ENCODE assay signal across 10 mouse cellular contexts in genomic region chr11:100656458-100656857, GRCm38 (mm10). TPM values are rescaled to one million over a fixed set of nuclear protein-coding genes. Genes with fewer than 3 reads are reported as not detected.
DNase-seq lines count a peak whose midpoint lies in the region; ATAC-seq and TF ChIP-seq lines count a peak whose summit lies in the region.
"Had no signal": no experiment of that assay in that cellular context is flagged by ENCODE, and none has a peak within 500 bp of the region (broad histone marks: within the 10 kb centered on the region; RNA-seq: fewer than 3 reads in every experiment).

No protein-coding gene starts in this region.

- no peaks in the 10 kb centered on the region for H3K27me3 ChIP-seq in kidney, postnatal 0 days (ENCODE audit: insufficient read depth, low read length)
- 0 out of 2 replicates have a peak, but pooled peaks cover 2% of the 10 kb centered on the region for H3K27me3 ChIP-seq in intestine, embryonic 16.5 days (replicated peaks; ENCODE audit: control insufficient read depth, insufficient read depth, low read length)

- H3K4me3 ChIP-seq in kidney, postnatal 0 days (replicated peaks; ENCODE audit: low read depth, low read length), result no peak overlapping the region
- H3K4me3 ChIP-seq in intestine, embryonic 16.5 days (ENCODE audit: low read length), result no peak overlapping the region

- no peak overlapping the region for H3K27ac ChIP-seq in kidney, postnatal 0 days
- H3K27ac ChIP-seq in intestine, embryonic 16.5 days (ENCODE audit: low read length), result no peak overlapping the region

- peak; percentile 45 to 79 for DNase-seq in cerebellum, postnatal 4 days (ENCODE audit: low spot score in 2 of 2)
- DNase-seq in kidney, postnatal 0 days (ENCODE audit: low spot score), result peak; percentile 44
- DNase-seq in kidney, adult 9 months, result no peak
- DNase-seq in ZHBTc4 (ENCODE audit: low read depth, low spot score), result peak; percentile 46
- DNase-seq in layer of hippocampus, postnatal 36 days, result no peak
- DNase-seq in gastrocnemius, postnatal 14 days, result no peak

- 6% methylated on average over 6 of the region's 6 CpGs for WGBS in kidney, postnatal 0 days
- WGBS in intestine, embryonic 16.5 days, result 9% methylated on average over 6 of the region's 6 CpGs

- no peaks in the 10 kb centered on the region for H3K36me3 ChIP-seq in kidney, postnatal 0 days (ENCODE audit: insufficient read depth, low read length)
- H3K36me3 ChIP-seq in intestine, embryonic 16.5 days (ENCODE audit: control insufficient read depth, insufficient read depth, low read length), result no peaks in the 10 kb centered on the region

- no peaks in the 10 kb centered on the region for H3K9me3 ChIP-seq in kidney, postnatal 0 days (replicated peaks; ENCODE audit: low read length)
- H3K9me3 ChIP-seq in intestine, embryonic 16.5 days (ENCODE audit: control insufficient read depth, low read length), result no peaks in the 10 kb centered on the region

- H3K4me2 ChIP-seq in kidney, postnatal 0 days (ENCODE audit: low read length), result no peak overlapping the region
- no peak overlapping the region for H3K4me2 ChIP-seq in intestine, embryonic 16.5 days (ENCODE audit: low read depth, low read length)

- no peak for TF ChIP-seq CTCF in kidney, postnatal 0 days (IDR thresholded peaks at IDR 0.05; ENCODE audit: low read depth)

- intact Hi-C loops in gastrocnemius, postnatal 14 days (cut with DNase I; ENCODE audit: low total_unique reads), result no loop called here

- H3K9ac ChIP-seq in kidney, postnatal 0 days (ENCODE audit: low read depth, low read length), result no peak overlapping the region
- H3K9ac ChIP-seq in intestine, embryonic 16.5 days (ENCODE audit: low read depth, low read length), result 0 out of 2 replicates have a peak overlapping the region, but pooled peaks have one; percentile 22

- ATAC-seq in cerebellum, adult (ENCODE audit: insufficient number of reproducible peaks, low FRiP score, low TSS enrichment), result no peak
- no peak for ATAC-seq in kidney, postnatal 0 days (replicated peaks; ENCODE audit: low FRiP score, low read depth)
- no peak for ATAC-seq in intestine, embryonic 16.5 days

- 0 out of 2 replicates have a peak, but pooled peaks cover 3% of the 10 kb centered on the region for H3K4me1 ChIP-seq in kidney, postnatal 0 days (replicated peaks; ENCODE audit: insufficient read depth, low read length)
- no peaks in the 10 kb centered on the region; the same call in 1 of the 2 replicates for H3K4me1 ChIP-seq in intestine, embryonic 16.5 days (ENCODE audit: control insufficient read depth, insufficient read depth, low read length)

RNA-seq across cellular contexts. Expression of gene Zfp385c, which starts 35.8 kb away (rescaled TPM):
- 1.6 and 2.5 TPM in 2 replicates for polyA plus RNA-seq in kidney, postnatal 0 days (2015; fragmentation: Nextera tagmentation; extraction: Ambion mirVana)
- 0.20 and 0.31 TPM in 2 replicates for polyA plus RNA-seq in intestine, embryonic 16.5 days (2015; fragmentation: Nextera tagmentation; extraction: Ambion mirVana)
- under 1 TPM; 0.15 to 0.66 TPM for total RNA-seq in layer of hippocampus, postnatal 36 days (2021)
- total RNA-seq in gastrocnemius, postnatal 14 days (2021), result 1 to 10 TPM in 1 of 2 experiments, under 1 TPM in 1; 0.62 to 1.5 TPM
- total RNA-seq: liver, adult 2 months had no signal
- polyA plus RNA-seq: C2C12; liver, adult 2 months had no signal

RNA-seq across cellular contexts. Expression of gene Dnajc7, which starts 36.5 kb away (rescaled TPM):
- polyA plus RNA-seq in kidney, postnatal 0 days (2015; fragmentation: Nextera tagmentation; extraction: Ambion mirVana), result 142 and 151 TPM in 2 replicates
- polyA plus RNA-seq in intestine, embryonic 16.5 days (2015; fragmentation: Nextera tagmentation; extraction: Ambion mirVana), result 171 and 184 TPM in 2 replicates
- total RNA-seq in layer of hippocampus, postnatal 36 days (2021), result 100 to 1,000 TPM; 249 to 265 TPM
- 100 to 1,000 TPM; 143 to 179 TPM for total RNA-seq in gastrocnemius, postnatal 14 days (2021)

RNA-seq across cellular contexts. Expression of gene Nkiras2, which starts 37.4 kb away (rescaled TPM):
- polyA plus RNA-seq in kidney, postnatal 0 days (2015; fragmentation: Nextera tagmentation; extraction: Ambion mirVana), result 52.6 and 54.0 TPM in 2 replicates
- polyA plus RNA-seq in intestine, embryonic 16.5 days (2015; fragmentation: Nextera tagmentation; extraction: Ambion mirVana), result 80.8 and 83.6 TPM in 2 replicates
- 10 to 100 TPM; 12.5 to 15.1 TPM for total RNA-seq in layer of hippocampus, postnatal 36 days (2021)
- total RNA-seq in gastrocnemius, postnatal 14 days (2021), result 10 to 100 TPM; 21.2 to 23.4 TPM

RNA-seq across cellular contexts. Expression of gene Dhx58, which starts 47.6 kb away (rescaled TPM):
- polyA plus RNA-seq in kidney, postnatal 0 days (2015; fragmentation: Nextera tagmentation; extraction: Ambion mirVana), result 3.3 and 3.7 TPM in 2 replicates
- polyA plus RNA-seq in intestine, embryonic 16.5 days (2015; fragmentation: Nextera tagmentation; extraction: Ambion mirVana), result 3.4 TPM in 2 replicates
- 1 to 10 TPM; 1.5 to 3.4 TPM for total RNA-seq in layer of hippocampus, postnatal 36 days (2021)
- total RNA-seq in gastrocnemius, postnatal 14 days (2021), result under 1 TPM; 0.35 to 0.39 TPM

RNA-seq across cellular contexts. Expression of gene Kat2a, which starts 55.8 kb away (rescaled TPM):
- 39.0 and 40.2 TPM in 2 replicates for polyA plus RNA-seq in kidney, postnatal 0 days (2015; fragmentation: Nextera tagmentation; extraction: Ambion mirVana)
- polyA plus RNA-seq in intestine, embryonic 16.5 days (2015; fragmentation: Nextera tagmentation; extraction: Ambion mirVana), result 38.7 and 40.7 TPM in 2 replicates
- 10 to 100 TPM; 53.0 to 54.4 TPM for total RNA-seq in layer of hippocampus, postnatal 36 days (2021)
- 10 to 100 TPM; 11.2 to 12.5 TPM for total RNA-seq in gastrocnemius, postnatal 14 days (2021)

Comparison
In these comparisons a context has a peak if more than half of its experiments do, and no peak if none do; other contexts are left out.
1. DNase-seq: peak in cerebellum, postnatal 4 days (2 of 2), kidney, postnatal 0 days (single experiment) and ZHBTc4 (single experiment); none in kidney, adult 9 months (single experiment), layer of hippocampus, postnatal 36 days (0 of 2) and gastrocnemius, postnatal 14 days (single experiment).